Mouse (Mus musculus): ENCODE measurements around the gene Kcnk5.

GRCm38 (mm10) chr14:20138484-20139355, 42.9 kb downstream of the Kcnk5 start, which contains the start of gene Saysd1:
- no peak for TF ChIP-seq CTCF (conservative IDR thresholded peaks at IDR 0.05; ENCODE audit: insufficient read depth, insufficient read length, low read depth, low read length)
- no peak for TF ChIP-seq POLR2A (IDR thresholded peaks at IDR 0.05; ENCODE audit: low read depth, low read length)
